Mouse (Mus musculus): ENCODE results near the gene Asap3. TPM values are rescaled to one million over a fixed set of nuclear protein-coding genes. Genes with fewer than 3 reads are reported as not detected.
A peak's percentile ranks its signal among the peaks of the same experiment; 100 is the strongest.

The Asap3 gene
- polyA plus RNA-seq, 1 experiment, result 3.8 TPM

- H3K79me2 ChIP-seq (ENCODE audit: control insufficient read depth, insufficient read depth), result no peaks in the 10 kb centered on the region
- TF ChIP-seq MYOD1 (IDR thresholded peaks at IDR 0.05; ENCODE audit: control insufficient read depth, insufficient read length, low read depth), result no peak
- TF ChIP-seq USF1 (IDR thresholded peaks at IDR 0.05; ENCODE audit: low read depth), result no peak
- no peak for TF ChIP-seq FOSL1 (IDR thresholded peaks at IDR 0.05; ENCODE audit: insufficient read depth, low read length, poor library complexity, severe bottlenecking)
- no peak for TF ChIP-seq MAX (IDR thresholded peaks at IDR 0.05)
- TF ChIP-seq CEBPB (IDR thresholded peaks at IDR 0.05; ENCODE audit: low read depth), result no peak
- TF ChIP-seq CTCF (IDR thresholded peaks at IDR 0.05; ENCODE audit: control insufficient read depth, insufficient read depth, insufficient read length), result no peak
- TF ChIP-seq MYOG (IDR thresholded peaks at IDR 0.05; ENCODE audit: control insufficient read depth, extremely low read depth, insufficient read length), result no peak
- no peaks in the 10 kb centered on the region for H3K79me3 ChIP-seq (ENCODE audit: low read depth)
- no peaks in the 10 kb centered on the region for H3K27me3 ChIP-seq (ENCODE audit: control insufficient read depth, insufficient read depth, insufficient read length)
- peak overlapping the region; percentile 22 for H3ac ChIP-seq (ENCODE audit: control insufficient read depth, insufficient read length, low read depth)
- no peak overlapping the region for H3K4me3 ChIP-seq (ENCODE audit: insufficient read depth, poor library complexity, severe bottlenecking)
- no peaks in the 10 kb centered on the region for H3K36me3 ChIP-seq (ENCODE audit: control insufficient read depth, insufficient read depth)
These were observed 41.2 kb downstream of the Asap3 start for GRCm38 (mm10) chr4:136247386-136247728.

DNA sequence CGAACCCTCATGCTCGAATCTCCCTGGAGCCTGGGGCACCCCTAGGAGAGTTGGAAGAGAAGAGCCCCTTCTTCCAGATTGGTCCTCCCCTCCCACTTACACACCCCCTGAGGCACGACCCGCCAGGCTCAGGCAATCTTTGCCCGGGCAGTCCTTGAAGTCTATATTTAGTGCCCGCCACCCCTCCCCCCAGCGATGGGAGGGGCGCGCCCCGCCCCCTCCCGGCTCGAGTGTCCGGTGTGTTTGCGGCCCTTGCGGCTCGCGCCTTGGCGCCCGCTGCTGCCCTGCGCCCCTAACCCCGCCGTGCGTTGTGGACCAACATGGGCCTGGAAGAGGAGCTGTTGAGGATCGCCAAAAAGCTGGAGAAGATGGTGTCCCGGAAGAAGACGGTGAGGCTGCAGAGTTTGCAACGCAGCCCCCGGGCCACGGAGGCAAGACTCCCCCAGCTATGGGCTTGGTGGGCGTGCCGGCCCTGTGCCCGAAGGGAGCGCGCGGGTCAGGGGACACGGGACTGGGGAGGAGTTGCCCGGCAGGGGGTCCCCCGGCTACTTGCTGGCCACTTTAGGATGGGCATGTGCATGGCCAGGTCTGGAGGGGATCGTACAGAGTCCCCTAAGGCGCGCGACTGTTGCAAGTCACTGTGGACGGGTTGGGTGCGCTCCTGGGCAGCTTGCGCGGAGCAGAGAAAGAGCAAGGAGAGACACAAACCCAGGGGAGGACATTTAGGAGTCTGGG lies 41.7 kb downstream of the Asap3 start, which contains the start of gene Tcea3:
Tcea3 (plus strand) TSS at position 1 of the 735 bp plus-strand sequence.
- no peak for TF ChIP-seq MAX (IDR thresholded peaks at IDR 0.05)
- no peak for TF ChIP-seq USF1 (IDR thresholded peaks at IDR 0.05; ENCODE audit: low read depth)
- no peak for TF ChIP-seq CEBPB (IDR thresholded peaks at IDR 0.05; ENCODE audit: low read depth)
- TF ChIP-seq CTCF (IDR thresholded peaks at IDR 0.05; ENCODE audit: control insufficient read depth, insufficient read depth, insufficient read length), result no peak
- no peak for TF ChIP-seq FOSL1 (IDR thresholded peaks at IDR 0.05; ENCODE audit: insufficient read depth, low read length, poor library complexity, severe bottlenecking)
- no peak for TF ChIP-seq MYOG (IDR thresholded peaks at IDR 0.05; ENCODE audit: control insufficient read depth, extremely low read depth, insufficient read length)
- no peak for TF ChIP-seq MYOD1 (IDR thresholded peaks at IDR 0.05; ENCODE audit: control insufficient read depth, insufficient read length, low read depth)
- Histone ChIP-seq H3K4me3 (ENCODE audit: insufficient read depth, poor library complexity, severe bottlenecking) (peak within 1 kb of the TSS; percentile 11), H3K79me2 (ENCODE audit: control insufficient read depth, insufficient read depth) (no peaks in the 10 kb centered on the region), H3K79me3 (ENCODE audit: low read depth) (no peaks in the 10 kb centered on the region), H3ac (ENCODE audit: control insufficient read depth, insufficient read length, low read depth) (peak within 1 kb of the TSS; percentile 62), H3K27me3 (ENCODE audit: control insufficient read depth, insufficient read depth, insufficient read length) (no peaks in the 10 kb centered on the region), H3K36me3 (ENCODE audit: control insufficient read depth, insufficient read depth) (no peaks in the 10 kb centered on the region)

GRCm38 (mm10) chr4:136248464-136249331 lies 42.5 kb downstream of the Asap3 start:
- Histone ChIP-seq H3ac (ENCODE audit: control insufficient read depth, insufficient read length, low read depth) (peak overlapping the region; percentile 62), H3K79me2 (ENCODE audit: control insufficient read depth, insufficient read depth) (no peaks in the 10 kb centered on the region), H3K4me3 (ENCODE audit: insufficient read depth, poor library complexity, severe bottlenecking) (peak overlapping the region; percentile 11), H3K27me3 (ENCODE audit: control insufficient read depth, insufficient read depth, insufficient read length) (no peaks in the 10 kb centered on the region), H3K36me3 (ENCODE audit: control insufficient read depth, insufficient read depth) (no peaks in the 10 kb centered on the region), H3K79me3 (ENCODE audit: low read depth) (no peaks in the 10 kb centered on the region)
- TF ChIP-seq USF1 (IDR thresholded peaks at IDR 0.05; ENCODE audit: low read depth) (no peak), MYOD1 (IDR thresholded peaks at IDR 0.05; ENCODE audit: control insufficient read depth, insufficient read length, low read depth) (no peak), CEBPB (IDR thresholded peaks at IDR 0.05; ENCODE audit: low read depth) (no peak), MAX (IDR thresholded peaks at IDR 0.05) (no peak), FOSL1 (IDR thresholded peaks at IDR 0.05; ENCODE audit: insufficient read depth, low read length, poor library complexity, severe bottlenecking) (no peak), CTCF (IDR thresholded peaks at IDR 0.05; ENCODE audit: control insufficient read depth, insufficient read depth, insufficient read length) (no peak), MYOG (IDR thresholded peaks at IDR 0.05; ENCODE audit: control insufficient read depth, extremely low read depth, insufficient read length) (no peak)

DNA sequence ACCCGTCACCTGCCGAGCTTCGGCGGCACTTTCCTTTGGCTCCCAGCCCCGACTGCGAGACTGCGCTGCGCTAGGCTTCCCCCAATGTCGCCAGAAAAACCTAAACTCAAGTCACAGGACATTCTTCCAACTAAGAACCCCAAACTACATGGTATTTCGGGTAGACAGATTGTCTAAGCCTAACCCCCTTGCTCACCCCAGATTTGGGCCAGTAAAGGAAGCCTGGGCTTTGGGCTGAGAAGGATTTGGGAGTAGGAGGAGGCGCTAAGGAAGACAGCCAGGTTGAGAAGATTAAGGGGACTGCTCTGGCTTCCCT lies 43.1 kb downstream of the Asap3 start:
- H3K4me3 ChIP-seq (ENCODE audit: insufficient read depth, poor library complexity, severe bottlenecking), result no peak overlapping the region
- H3K79me2 ChIP-seq (ENCODE audit: control insufficient read depth, insufficient read depth), result no peaks in the 10 kb centered on the region
- H3K36me3 ChIP-seq (ENCODE audit: control insufficient read depth, insufficient read depth), result no peaks in the 10 kb centered on the region
- TF ChIP-seq USF1 (IDR thresholded peaks at IDR 0.05; ENCODE audit: low read depth) (no peak), MAX (IDR thresholded peaks at IDR 0.05) (no peak), MYOG (IDR thresholded peaks at IDR 0.05; ENCODE audit: control insufficient read depth, extremely low read depth, insufficient read length) (no peak), CTCF (IDR thresholded peaks at IDR 0.05; ENCODE audit: control insufficient read depth, insufficient read depth, insufficient read length) (no peak), MYOD1 (IDR thresholded peaks at IDR 0.05; ENCODE audit: control insufficient read depth, insufficient read length, low read depth) (no peak), FOSL1 (IDR thresholded peaks at IDR 0.05; ENCODE audit: insufficient read depth, low read length, poor library complexity, severe bottlenecking) (no peak), CEBPB (IDR thresholded peaks at IDR 0.05; ENCODE audit: low read depth) (no peak)
- H3K79me3 ChIP-seq (ENCODE audit: low read depth), result no peaks in the 10 kb centered on the region
- H3K27me3 ChIP-seq (ENCODE audit: control insufficient read depth, insufficient read depth, insufficient read length), result no peaks in the 10 kb centered on the region
- H3ac ChIP-seq (ENCODE audit: control insufficient read depth, insufficient read length, low read depth), result no peak overlapping the region

DNA sequence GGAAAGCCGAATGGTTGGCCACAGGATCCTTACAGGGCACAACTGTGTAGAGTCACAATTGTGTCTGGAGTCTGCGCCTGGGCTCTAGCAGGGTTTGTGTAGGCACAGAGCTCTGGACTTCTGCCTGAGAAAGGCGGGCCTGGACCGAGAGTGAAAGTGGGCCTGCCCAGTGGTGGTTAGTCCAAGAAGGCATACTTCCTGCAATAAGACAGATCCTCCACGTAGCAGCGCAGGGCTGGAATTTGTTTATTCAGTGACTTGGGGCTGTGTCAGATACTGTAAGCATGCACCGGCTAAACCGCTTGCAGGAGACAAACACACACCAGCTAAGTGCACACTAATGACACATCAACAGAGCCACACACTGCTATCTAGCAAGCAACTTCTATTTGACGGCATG lies 43.6 kb downstream of the Asap3 start:
- no peak overlapping the region for H3ac ChIP-seq (ENCODE audit: control insufficient read depth, insufficient read length, low read depth)
- H3K36me3 ChIP-seq (ENCODE audit: control insufficient read depth, insufficient read depth), result no peaks in the 10 kb centered on the region
- H3K4me3 ChIP-seq (ENCODE audit: insufficient read depth, poor library complexity, severe bottlenecking), result no peak overlapping the region
- no peaks in the 10 kb centered on the region for H3K27me3 ChIP-seq (ENCODE audit: control insufficient read depth, insufficient read depth, insufficient read length)
- H3K79me2 ChIP-seq (ENCODE audit: control insufficient read depth, insufficient read depth), result no peaks in the 10 kb centered on the region
- no peaks in the 10 kb centered on the region for H3K79me3 ChIP-seq (ENCODE audit: low read depth)
- TF ChIP-seq USF1 (IDR thresholded peaks at IDR 0.05; ENCODE audit: low read depth), result no peak
- peak; percentile 25 for TF ChIP-seq FOSL1 (IDR thresholded peaks at IDR 0.05; ENCODE audit: insufficient read depth, low read length, poor library complexity, severe bottlenecking)
- peak; percentile 69 for TF ChIP-seq MAX (IDR thresholded peaks at IDR 0.05)

All from C2C12 (cell line).